Mouse (Mus musculus) CD4-positive, CD25-positive, alpha-beta regulatory T cell, adult 2 months (primary cell): ENCODE measurements around the gene Tcf7l1.

Source experiments
- DNase-seq: peaks from one replicate; pipeline ENCODE4 v3.0.0-alpha.2; 2012; ENCODE audit warnings: low read depth, low spot score

Tcf7l1 gene

DNA sequence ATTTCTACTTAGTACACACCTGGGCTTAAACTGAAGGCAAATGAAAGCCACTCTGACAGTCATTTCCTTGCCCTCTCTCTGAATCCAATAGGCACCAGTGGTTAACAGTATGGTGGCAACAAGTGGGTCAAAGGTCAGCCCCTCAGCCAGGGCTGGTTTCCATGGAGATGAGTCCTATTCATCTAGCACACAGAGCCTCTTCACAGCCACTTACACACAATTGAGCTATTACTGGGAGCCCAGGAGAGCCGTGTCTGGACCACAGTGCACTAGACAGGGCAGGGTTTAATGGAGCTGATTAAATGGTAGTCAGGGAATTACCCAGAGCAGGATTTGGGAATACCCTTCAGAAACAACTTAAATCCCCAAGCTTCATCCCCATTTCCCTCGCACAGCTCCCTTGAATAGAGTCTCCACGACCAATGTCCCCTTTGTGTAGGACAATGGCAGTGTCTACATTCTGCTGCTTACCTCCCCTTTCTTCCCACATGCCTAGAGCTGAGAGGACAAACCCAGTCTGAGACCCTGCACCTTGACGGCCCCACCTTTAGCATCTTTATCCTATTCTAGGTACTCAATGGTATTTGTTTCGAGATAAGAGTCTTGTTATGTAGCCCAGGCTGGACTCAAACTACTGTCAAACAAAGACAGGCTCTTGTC, 89.5 kb downstream of the Tcf7l1 start:
- no peak for DNase-seq

GRCm38 (mm10) chr6:72698559-72698958, 90.5 kb downstream of the Tcf7l1 start:
- no peak for DNase-seq

DNA sequence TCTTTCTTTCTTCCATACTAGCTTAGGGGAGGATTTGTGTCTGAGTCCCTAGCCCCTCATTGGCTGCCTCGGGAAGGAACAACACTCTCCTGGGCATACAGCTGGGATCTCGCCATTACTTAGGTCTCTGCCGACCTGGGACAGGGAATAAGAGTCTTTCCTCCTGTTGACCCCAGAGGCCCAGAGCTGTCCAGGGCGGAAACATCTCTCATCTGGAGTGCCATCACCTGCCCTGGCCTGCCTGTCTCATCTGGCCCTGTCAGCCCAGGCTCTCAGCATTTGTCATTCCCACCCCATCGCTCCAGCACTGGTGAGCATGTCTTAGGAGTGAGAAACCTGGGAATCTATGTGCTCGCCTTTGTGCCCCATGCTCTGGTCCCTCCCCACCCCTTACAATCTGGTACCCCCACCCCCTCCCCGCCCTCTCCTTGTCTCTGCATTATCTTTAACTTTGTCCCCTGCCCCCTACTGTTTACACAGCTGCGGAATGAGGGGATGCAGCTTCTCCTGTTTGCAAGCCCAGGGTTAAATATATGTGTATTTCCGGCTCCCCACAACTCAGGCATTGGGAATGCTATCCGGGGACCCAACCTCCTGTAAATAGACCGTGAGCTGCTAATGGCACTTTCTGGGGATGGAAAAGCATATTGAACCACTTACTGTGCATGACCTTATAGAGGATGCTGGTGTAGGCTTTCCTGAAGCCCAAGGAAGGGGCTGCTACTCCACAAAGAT, 92.3 kb downstream of the Tcf7l1 start:
- no peak for DNase-seq

DNA sequence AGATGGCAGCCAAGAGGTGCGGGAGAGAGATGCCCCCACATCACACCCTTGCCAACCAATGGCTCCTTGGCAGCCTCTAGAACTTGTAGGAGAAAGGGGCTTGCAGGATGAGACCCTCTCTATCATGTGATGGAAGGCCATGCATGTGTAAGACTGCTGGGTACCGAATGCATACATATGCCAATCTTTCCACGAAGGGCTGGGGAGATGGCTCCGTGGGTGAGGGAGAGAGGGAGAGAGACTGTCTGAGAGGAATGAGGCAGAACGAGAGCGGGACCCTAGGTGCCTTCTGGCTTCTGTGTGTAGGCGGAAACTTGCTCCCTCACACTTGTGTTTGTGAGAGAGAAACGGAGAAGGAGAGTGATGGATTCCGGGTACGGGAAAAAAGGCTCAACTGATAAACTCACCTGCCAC, 94.3 kb downstream of the Tcf7l1 start:
- no peak for DNase-seq

DNA sequence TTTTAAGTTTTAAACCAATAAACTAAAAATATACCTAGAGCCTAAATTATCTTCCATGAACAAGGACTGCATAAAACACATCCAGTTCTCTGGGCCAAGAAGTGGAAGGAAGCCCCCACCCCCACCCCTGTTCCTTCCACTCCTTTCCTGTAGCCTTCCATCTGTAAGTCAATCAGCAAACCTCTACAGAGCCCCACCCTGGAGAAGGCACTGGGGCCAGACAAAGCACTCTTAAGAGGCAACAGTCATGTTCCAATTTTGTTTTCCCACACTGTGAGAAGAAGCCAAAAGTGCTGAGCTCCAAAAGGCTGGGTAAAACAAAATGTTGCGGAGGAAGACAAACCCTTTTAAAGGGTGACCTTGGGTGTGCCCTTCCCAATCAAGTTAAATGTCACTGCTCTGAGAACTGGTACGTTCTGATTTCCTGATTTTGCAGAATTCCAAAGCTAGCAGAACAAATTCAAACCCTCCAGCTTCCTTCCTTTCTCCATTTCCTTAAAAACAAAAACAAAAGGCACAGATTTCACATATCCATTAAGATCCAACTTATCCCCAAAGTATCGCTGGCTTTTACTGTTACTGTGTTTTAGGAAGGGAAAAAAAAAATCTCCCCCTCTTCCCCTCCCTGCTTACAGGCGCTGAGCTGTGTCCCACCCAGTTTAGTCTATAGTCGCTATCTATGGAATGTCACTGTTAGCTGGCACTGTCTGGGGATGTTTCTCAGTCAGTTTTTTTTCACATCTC, 94.8 kb downstream of the Tcf7l1 start:
- no peak for DNase-seq

GRCm38 (mm10) chr6:72692469-72692868, 96.6 kb downstream of the Tcf7l1 start:
- no peak for DNase-seq

- no peak for DNase-seq
Measured at GRCm38 (mm10) chr6:72691549-72691948, 97.5 kb downstream of the Tcf7l1 start.

- DNase-seq = no peak
Measured at GRCm38 (mm10) chr6:72690595-72690994, 98.5 kb downstream of the Tcf7l1 start.

- no peak for DNase-seq
Measured at GRCm38 (mm10) chr6:72690001-72690400, 99.1 kb downstream of the Tcf7l1 start.

GRCm38 (mm10) chr6:72689046-72689445, 100.0 kb downstream of the Tcf7l1 start:
- peak; percentile 2 for DNase-seq

DNA sequence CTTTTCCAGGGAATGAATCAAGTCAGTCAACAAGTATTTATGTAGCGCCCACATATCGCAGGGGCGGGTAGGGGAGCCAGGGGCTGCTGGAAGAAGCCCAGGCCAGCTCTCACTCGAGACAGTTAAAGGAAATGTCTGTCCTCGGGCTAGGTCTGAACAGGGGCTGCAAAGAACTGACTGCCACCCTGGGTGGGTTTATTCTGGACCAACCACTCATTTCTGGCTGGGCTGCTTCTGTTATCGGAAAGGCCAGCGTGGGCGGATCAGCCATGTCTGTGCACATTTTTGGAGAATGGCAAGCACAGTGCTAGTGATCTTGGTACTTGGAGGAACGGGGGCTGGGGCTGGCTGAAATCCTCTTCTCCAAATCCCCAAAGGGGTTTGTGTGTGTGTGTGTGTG, 103.9 kb downstream of the Tcf7l1 start:
- DNase-seq = no peak

GRCm38 (mm10) chr6:72684260-72684805, 104.7 kb downstream of the Tcf7l1 start:
- DNase-seq = no peak

GRCm38 (mm10) chr6:72682238-72682637, 106.8 kb downstream of the Tcf7l1 start:
- no peak for DNase-seq

- no peak for DNase-seq
Measured at GRCm38 (mm10) chr6:72680936-72681335, 108.1 kb downstream of the Tcf7l1 start.

DNA sequence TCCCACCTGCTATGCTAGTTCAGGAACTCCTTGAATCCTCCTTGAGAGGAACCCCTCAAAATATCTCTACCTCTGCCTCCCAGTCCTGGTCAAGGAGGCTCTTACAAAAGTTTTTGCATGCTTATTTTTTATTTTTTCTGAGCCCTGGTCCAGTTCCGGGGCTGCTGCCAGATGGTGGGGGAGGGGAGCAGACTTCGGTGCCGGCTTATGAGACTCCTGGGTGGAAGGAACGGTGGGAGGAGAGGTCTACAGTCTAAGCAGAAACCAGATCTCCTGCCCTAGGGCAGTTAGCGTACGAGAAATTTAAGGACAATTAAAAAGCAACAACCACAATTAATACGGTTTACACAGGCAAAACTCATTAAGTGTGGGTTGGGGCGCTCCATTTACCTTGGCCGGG, 110.4 kb downstream of the Tcf7l1 start:
- DNase-seq = no peak

DNA sequence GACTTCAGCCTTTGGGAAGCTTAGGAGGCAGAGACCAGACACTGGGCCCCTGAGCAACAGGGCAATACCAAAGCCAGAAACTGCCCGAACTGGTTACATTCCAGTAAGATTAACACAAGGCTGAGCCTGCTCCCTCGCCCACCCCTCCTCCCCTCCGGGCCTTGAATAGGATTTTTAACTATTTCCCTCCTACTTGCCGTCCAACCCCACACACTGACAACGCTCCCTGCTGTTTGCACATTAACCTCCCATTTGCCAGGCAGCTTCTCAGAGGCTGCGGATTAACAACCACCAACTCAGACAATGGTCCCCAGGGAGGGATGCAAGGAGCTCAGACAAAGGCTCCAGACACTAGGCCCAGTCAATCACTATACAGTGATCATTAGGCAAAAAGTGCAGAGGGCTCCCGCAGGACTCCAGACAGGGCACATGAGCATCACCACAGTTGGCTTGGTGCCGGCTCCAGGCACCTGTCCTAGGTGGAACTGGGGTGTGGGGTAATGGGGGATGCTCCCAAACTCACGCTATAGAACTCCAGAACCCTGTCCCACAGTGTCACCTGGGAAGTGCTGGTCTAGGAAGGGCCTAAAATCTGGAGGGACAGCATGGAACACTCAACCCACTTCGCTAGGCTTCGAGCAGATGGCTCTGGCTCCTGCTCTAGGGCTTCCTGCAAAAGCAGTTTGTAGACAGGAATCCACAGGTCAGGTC, 111.4 kb downstream of the Tcf7l1 start:
- no peak for DNase-seq

DNA sequence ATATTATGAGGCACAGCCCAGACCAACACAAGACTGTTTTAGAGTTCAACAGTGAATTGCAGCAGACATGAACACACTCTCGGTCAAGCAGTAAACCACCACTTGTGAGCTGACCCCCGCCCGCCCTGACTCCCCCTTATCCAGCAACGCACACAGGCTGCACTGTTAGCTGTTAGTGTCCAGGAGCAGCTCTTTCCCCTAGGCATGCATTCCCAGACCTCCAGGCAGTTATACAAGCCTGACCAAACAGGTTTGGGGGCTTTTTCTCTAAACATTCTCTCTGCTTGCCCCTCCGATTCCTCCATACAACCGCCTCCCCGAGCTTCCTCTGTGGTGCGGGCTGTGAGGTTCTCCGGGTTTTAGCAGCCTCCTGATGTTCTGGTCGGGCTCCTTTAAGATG, 112.0 kb downstream of the Tcf7l1 start:
- no peak for DNase-seq

DNA sequence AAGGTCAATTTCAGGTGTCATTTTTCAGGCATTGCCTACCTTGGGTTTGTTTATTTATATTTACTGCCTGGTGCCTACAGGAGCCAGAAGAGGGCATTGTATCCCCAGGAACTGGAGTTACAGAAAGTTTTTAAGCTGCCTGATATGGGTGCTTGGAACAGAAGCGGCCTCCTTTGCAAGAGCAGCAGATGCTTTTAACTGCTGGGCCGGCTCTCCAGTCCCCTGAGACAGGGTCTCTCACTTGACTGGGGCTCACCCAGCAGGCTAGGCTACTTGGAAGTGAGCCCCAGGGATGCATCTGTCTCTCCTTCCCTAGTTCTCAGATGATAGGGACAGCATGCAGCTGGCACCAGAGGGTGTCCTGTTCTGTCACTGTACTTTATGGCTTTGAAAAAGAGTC, 112.7 kb downstream of the Tcf7l1 start:
- DNase-seq = peak; percentile 14

DNA sequence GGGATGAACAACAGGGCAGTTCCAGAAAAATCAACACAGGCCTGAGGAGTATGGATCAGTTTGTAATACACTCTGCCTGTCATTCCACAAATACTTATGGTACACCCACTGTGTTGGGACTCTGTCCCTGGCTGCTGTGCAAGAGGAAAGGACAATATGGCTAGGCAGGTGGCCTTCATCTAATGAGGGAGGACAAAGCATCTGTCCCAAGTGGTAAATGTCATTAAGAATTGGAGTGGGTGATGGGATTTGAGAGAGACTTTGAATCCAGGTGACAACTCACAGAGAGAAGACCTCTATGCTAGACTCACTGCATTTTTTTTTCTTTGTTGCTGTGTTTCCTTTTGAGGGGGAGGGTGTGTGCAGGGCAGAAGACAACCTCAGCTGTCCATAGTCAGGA, 115.3 kb downstream of the Tcf7l1 start:
- DNase-seq = no peak

DNA sequence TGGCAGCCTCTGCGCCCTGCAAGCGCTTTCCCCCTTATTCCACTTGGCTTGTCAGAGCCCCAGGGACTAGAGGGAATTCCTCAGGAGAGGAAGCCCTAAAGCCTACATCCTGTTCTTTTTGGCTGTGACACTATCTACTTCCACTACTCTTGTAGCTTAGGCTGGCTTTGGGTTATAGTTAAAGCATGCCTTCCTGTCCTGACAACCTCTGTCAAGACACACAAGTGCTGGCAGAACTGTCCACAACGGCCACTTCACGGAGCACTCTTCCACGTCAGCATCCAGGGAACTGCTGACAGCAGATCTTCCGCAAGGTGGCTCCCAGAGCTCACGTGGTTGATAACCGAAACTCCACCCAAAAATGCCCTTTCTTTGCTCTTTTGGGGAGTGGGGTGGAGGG, 117.9 kb downstream of the Tcf7l1 start:
- no peak for DNase-seq

- DNase-seq = peak; percentile 76
Measured at GRCm38 (mm10) chr6:72667021-72667420, 122.0 kb downstream of the Tcf7l1 start.

DNA sequence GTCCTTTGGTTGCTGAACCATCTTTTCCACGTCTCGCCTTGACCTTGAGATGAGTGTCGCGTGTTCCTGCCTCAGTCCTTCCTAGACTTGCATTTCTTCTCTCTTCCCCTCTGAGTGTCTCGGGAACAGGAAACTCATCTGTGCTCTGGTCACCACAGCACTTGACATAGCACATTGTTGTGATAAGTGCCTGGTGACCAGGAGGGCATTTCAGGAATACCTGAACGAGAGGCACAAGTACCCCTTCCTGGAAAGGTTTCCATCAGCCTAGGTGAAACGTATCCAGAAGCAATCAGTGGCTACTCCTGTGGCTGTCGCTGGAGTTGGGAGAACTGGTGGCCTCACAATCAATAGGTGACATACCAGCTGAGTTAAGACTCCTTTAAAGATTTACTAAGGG, 124.8 kb downstream of the Tcf7l1 start:
- DNase-seq = no peak
